Mouse (Mus musculus): Measurements from ENCODE around the gene Csnk2a2.

DNA sequence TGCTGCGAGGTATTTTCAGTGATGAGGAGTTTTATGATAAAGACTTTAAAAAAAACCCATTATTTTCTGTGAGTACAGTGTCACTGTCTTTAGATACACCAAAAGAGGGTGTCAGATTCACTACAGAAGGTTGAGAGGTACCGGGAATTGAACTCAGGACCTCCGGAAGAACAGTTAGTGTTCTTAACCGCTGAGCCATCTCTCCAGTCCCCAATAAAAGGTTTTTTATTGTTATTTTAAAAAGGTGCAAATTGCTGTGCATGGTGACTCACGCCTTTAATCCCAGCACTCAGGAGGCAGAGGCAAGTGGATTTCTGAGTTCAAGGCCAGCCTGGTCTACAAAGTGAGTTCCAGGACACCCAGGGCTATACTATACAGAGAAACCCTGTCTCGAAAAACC is 5.6 kb upstream of the Csnk2a2 start:
- TF ChIP-seq CTCF (IDR thresholded peaks at IDR 0.05; ENCODE audit: insufficient read depth, low read length) (no peak), POLR2A (IDR thresholded peaks at IDR 0.05; ENCODE audit: borderline replicate concordance, extremely low read depth, low read depth, low read length) (no peak)
